ENCODE assay signal across 14 mouse cellular contexts in the genomic region with DNA sequence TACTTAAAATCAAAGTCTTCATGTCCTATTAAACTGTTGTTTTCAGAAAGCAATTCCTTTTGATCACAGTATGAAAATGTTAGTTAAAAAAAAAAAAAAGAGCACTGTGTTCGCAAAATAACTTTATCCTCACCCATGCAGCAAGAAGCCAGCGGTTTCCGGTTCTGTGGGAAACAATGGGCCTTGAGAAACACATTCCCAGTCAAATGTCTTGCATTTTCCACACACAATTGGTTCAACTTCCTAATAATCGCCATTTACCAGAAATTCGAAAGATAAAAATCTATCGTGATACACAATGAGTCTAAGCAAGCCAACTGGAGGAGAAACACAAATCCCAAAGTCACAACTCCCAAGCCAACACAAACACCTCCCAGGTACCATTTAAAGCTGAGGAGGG. TPM values are rescaled to one million over a fixed set of nuclear protein-coding genes. Genes with fewer than 3 reads are reported as not detected.
A peak's percentile ranks its signal among the peaks of the same experiment; 100 is the strongest.
DNase-seq lines count a peak whose midpoint lies in the region; ATAC-seq and TF ChIP-seq lines count a peak whose summit lies in the region.
"Had no signal": no experiment of that assay in that cellular context is flagged by ENCODE, and none has a peak within 500 bp of the region (broad histone marks: within the 10 kb centered on the region; RNA-seq: fewer than 3 reads in every experiment).

No protein-coding gene starts in this region.

- no peak for TF ChIP-seq POLR2A in MEL (IDR thresholded peaks at IDR 0.05; ENCODE audit: control insufficient read depth in 1 of 2, insufficient read depth in 1 of 2, low read depth in 1 of 2, low read length in 2 of 2, poor library complexity in 1 of 2)

- H3K79me2 ChIP-seq in MEL (ENCODE audit: control insufficient read depth, insufficient read depth, low read length, poor library complexity) = peaks cover 15% of the 10 kb centered on the region

- no peak for TF ChIP-seq CTCF in MEL (IDR thresholded peaks at IDR 0.05 in 2 of 3, conservative IDR thresholded peaks at IDR 0.05 in 1 of 3; ENCODE audit: control insufficient read depth in 1 of 3, insufficient read depth in 1 of 3, low read depth in 2 of 3, low read length in 3 of 3, poor library complexity in 1 of 3, severe bottlenecking in 1 of 3)
- TF ChIP-seq CTCF in kidney, postnatal 0 days (IDR thresholded peaks at IDR 0.05; ENCODE audit: low read depth) = no peak

- no peaks in the 10 kb centered on the region for H3K36me3 ChIP-seq in heart, embryonic 10.5 days
- H3K36me3 ChIP-seq in MEL (ENCODE audit: control insufficient read depth in 1 of 2, insufficient read depth in 2 of 2, low read length in 2 of 2) = peaks cover 0 to 44% of the 10 kb centered on the region in 2 experiments; a peak in 3 of 4 replicates
- no peaks in the 10 kb centered on the region for H3K36me3 ChIP-seq in heart, embryonic 14.5 days (ENCODE audit: control insufficient read depth, insufficient read depth, low read length)
- no peaks in the 10 kb centered on the region for H3K36me3 ChIP-seq in kidney, postnatal 0 days (ENCODE audit: insufficient read depth, low read length)
- H3K36me3 ChIP-seq in embryonic facial prominence, embryonic 10.5 days (replicated peaks) = no peaks in the 10 kb centered on the region
- H3K36me3 ChIP-seq in midbrain, embryonic 16.5 days (ENCODE audit: control insufficient read depth, insufficient read depth, low read length) = no peaks in the 10 kb centered on the region
- H3K36me3 ChIP-seq: embryonic facial prominence, embryonic 13.5 days; hindbrain, embryonic 12.5 days had no signal

- TF ChIP-seq EP300 in MEL (IDR thresholded peaks at IDR 0.05; ENCODE audit: low read depth in 1 of 2, low read length in 2 of 2) = no peak

- no peak for TF ChIP-seq RAD21 in MEL (IDR thresholded peaks at IDR 0.05; ENCODE audit: low read depth, low read length)

- 60% methylated on average over 6 of the region's 6 CpGs for WGBS in heart, embryonic 10.5 days
- WGBS in heart, embryonic 14.5 days = 60% methylated on average over 6 of the region's 6 CpGs
- WGBS in kidney, postnatal 0 days = 70% methylated on average over 6 of the region's 6 CpGs
- WGBS in embryonic facial prominence, embryonic 10.5 days = 82% methylated on average over 6 of the region's 6 CpGs
- 88% methylated on average over 6 of the region's 6 CpGs for WGBS in midbrain, embryonic 16.5 days

- 0 out of 2 replicates have a peak overlapping the region, but pooled peaks have one; percentile 47 for H3K27ac ChIP-seq in heart, embryonic 10.5 days
- H3K27ac ChIP-seq in MEL (ENCODE audit: control insufficient read depth, low read depth, low read length) = no peak overlapping the region
- H3K27ac ChIP-seq in heart, embryonic 14.5 days (replicated peaks in 1 of 2; ENCODE audit: control insufficient read depth in 1 of 2, insufficient read depth in 1 of 2, low read depth in 2 of 2, low read length in 2 of 2) = peak overlapping the region; percentile 41 to 85; a peak in 2 of 4 replicates
- H3K27ac ChIP-seq in kidney, postnatal 0 days = peak overlapping the region; percentile 75
- no peak overlapping the region for H3K27ac ChIP-seq in embryonic facial prominence, embryonic 10.5 days (replicated peaks)
- H3K27ac ChIP-seq in midbrain, embryonic 16.5 days (ENCODE audit: low read length) = no peak overlapping the region
- H3K27ac ChIP-seq: embryonic facial prominence, embryonic 13.5 days; hindbrain, embryonic 12.5 days had no signal

- no peak overlapping the region for H3K4me3 ChIP-seq in heart, embryonic 10.5 days
- no peak overlapping the region for H3K4me3 ChIP-seq in MEL (ENCODE audit: control insufficient read depth in 1 of 2, insufficient read depth in 1 of 2, low read depth in 2 of 2, low read length in 2 of 2)
- H3K4me3 ChIP-seq in heart, embryonic 14.5 days (ENCODE audit: control insufficient read depth in 1 of 2, insufficient read depth in 1 of 2, low read depth in 1 of 2, low read length in 2 of 2) = no peak overlapping the region
- H3K4me3 ChIP-seq in kidney, postnatal 0 days (replicated peaks; ENCODE audit: low read depth, low read length) = no peak overlapping the region
- no peak overlapping the region for H3K4me3 ChIP-seq in embryonic facial prominence, embryonic 10.5 days
- no peak overlapping the region for H3K4me3 ChIP-seq in midbrain, embryonic 16.5 days (ENCODE audit: low read depth, low read length)
- H3K4me3 ChIP-seq: embryonic facial prominence, embryonic 13.5 days; hindbrain, embryonic 12.5 days; left cerebral cortex, adult 2 months had no signal

- DNase-seq in heart, embryonic 10.5 days (ENCODE audit: low spot score) = no peak
- DNase-seq in heart, postnatal 4 days = no peak
- DNase-seq in MEL (ENCODE audit: low read depth, low spot score) = no peak
- DNase-seq in kidney, postnatal 0 days (ENCODE audit: low spot score) = no peak
- DNase-seq in embryonic facial prominence, embryonic 10.5 days (ENCODE audit: low spot score) = no peak
- DNase-seq: cerebellum, adult 11 months; lung, adult 2 months; retina, postnatal 1 day had no signal

- no peaks in the 10 kb centered on the region for H3K27me3 ChIP-seq in heart, embryonic 10.5 days (ENCODE audit: insufficient read depth, poor library complexity, severe bottlenecking)
- H3K27me3 ChIP-seq in MEL (ENCODE audit: control insufficient read depth in 1 of 2, insufficient read depth in 2 of 2, low read length in 2 of 2) = no peaks in the 10 kb centered on the region
- no peaks in the 10 kb centered on the region for H3K27me3 ChIP-seq in heart, embryonic 14.5 days (ENCODE audit: control insufficient read depth, insufficient read depth, low read length)
- no peaks in the 10 kb centered on the region for H3K27me3 ChIP-seq in kidney, postnatal 0 days (ENCODE audit: insufficient read depth, low read length)
- no peaks in the 10 kb centered on the region for H3K27me3 ChIP-seq in embryonic facial prominence, embryonic 10.5 days (replicated peaks; ENCODE audit: low read depth, poor library complexity, severe bottlenecking)
- no peaks in the 10 kb centered on the region for H3K27me3 ChIP-seq in midbrain, embryonic 16.5 days (ENCODE audit: control insufficient read depth, insufficient read depth, low read depth, low read length)
- H3K27me3 ChIP-seq: embryonic facial prominence, embryonic 13.5 days; hindbrain, embryonic 12.5 days had no signal

- no peak overlapping the region for H3K4me2 ChIP-seq in heart, embryonic 14.5 days (ENCODE audit: low read length)
- no peak overlapping the region for H3K4me2 ChIP-seq in kidney, postnatal 0 days (ENCODE audit: low read length)
- H3K4me2 ChIP-seq in midbrain, embryonic 16.5 days (ENCODE audit: low read length) = no peak overlapping the region
- H3K4me2 ChIP-seq: embryonic facial prominence, embryonic 13.5 days; hindbrain, embryonic 12.5 days had no signal

- H3K4me1 ChIP-seq in heart, embryonic 10.5 days = peaks cover 76% of the 10 kb centered on the region
- H3K4me1 ChIP-seq in MEL (ENCODE audit: control insufficient read depth in 1 of 2, insufficient read depth in 2 of 2, low read length in 2 of 2) = peaks cover 32 to 48% of the 10 kb centered on the region in 2 experiments
- H3K4me1 ChIP-seq in heart, embryonic 14.5 days (ENCODE audit: control insufficient read depth in 2 of 2, insufficient read depth in 2 of 2, low read length in 2 of 2) = peaks cover 52 to 71% of the 10 kb centered on the region in 2 experiments
- H3K4me1 ChIP-seq in kidney, postnatal 0 days (replicated peaks; ENCODE audit: insufficient read depth, low read length) = peaks cover 13% of the 10 kb centered on the region
- H3K4me1 ChIP-seq in embryonic facial prominence, embryonic 10.5 days = peaks cover 37% of the 10 kb centered on the region
- peaks cover 15% of the 10 kb centered on the region for H3K4me1 ChIP-seq in midbrain, embryonic 16.5 days (ENCODE audit: control insufficient read depth, insufficient read depth, low read length)

- ATAC-seq in heart, embryonic 14.5 days (ENCODE audit: insufficient number of reproducible peaks, insufficient read depth, low FRiP score, low read depth) = no peak
- no peak for ATAC-seq in kidney, postnatal 0 days (replicated peaks; ENCODE audit: low FRiP score, low read depth)
- no peak for ATAC-seq in midbrain, embryonic 16.5 days
- ATAC-seq: activated CD4-positive, CD25-positive, alpha-beta regulatory T cell, adult 4 months had no signal

- H3K9me3 ChIP-seq in heart, embryonic 10.5 days = no peaks in the 10 kb centered on the region
- H3K9me3 ChIP-seq in MEL (replicated peaks; ENCODE audit: insufficient read depth, low read length) = no peaks in the 10 kb centered on the region
- H3K9me3 ChIP-seq in heart, embryonic 14.5 days (ENCODE audit: control insufficient read depth, low read length) = no peaks in the 10 kb centered on the region
- H3K9me3 ChIP-seq in kidney, postnatal 0 days (replicated peaks; ENCODE audit: low read length) = no peaks in the 10 kb centered on the region
- H3K9me3 ChIP-seq in embryonic facial prominence, embryonic 10.5 days = no peaks in the 10 kb centered on the region
- no peaks in the 10 kb centered on the region for H3K9me3 ChIP-seq in midbrain, embryonic 16.5 days (replicated peaks; ENCODE audit: control insufficient read depth, low read length, poor library complexity, severe bottlenecking)
- H3K9me3 ChIP-seq: embryonic facial prominence, embryonic 13.5 days; hindbrain, embryonic 12.5 days had no signal

- H3K9ac ChIP-seq in MEL (ENCODE audit: control insufficient read depth, low read depth, low read length, poor library complexity, severe bottlenecking) = no peak overlapping the region
- H3K9ac ChIP-seq in heart, embryonic 14.5 days (ENCODE audit: low read length) = no peak overlapping the region
- H3K9ac ChIP-seq in kidney, postnatal 0 days (ENCODE audit: low read depth, low read length) = no peak overlapping the region
- no peak overlapping the region for H3K9ac ChIP-seq in midbrain, embryonic 16.5 days (ENCODE audit: low read depth, low read length)
- H3K9ac ChIP-seq: embryonic facial prominence, embryonic 13.5 days; hindbrain, embryonic 12.5 days had no signal

TF ChIP-seq in MEL, 35 proteins besides CTCF, POLR2A, EP300 and RAD21 (continues in another document):
- TF ChIP-seq GATA1 (IDR thresholded peaks at IDR 0.05; ENCODE audit: low read depth, low read length) (no peak), ZNF384 (IDR thresholded peaks at IDR 0.05; ENCODE audit: low read depth, low read length) (peak; percentile 35; the same call in 1 of the 2 replicates), MXI1 (IDR thresholded peaks at IDR 0.05; ENCODE audit: low read depth, low read length) (no peak)

RNA-seq across cellular contexts. Expression of a gene that starts 27.0 kb away (rescaled TPM):
- 27.7 and 32.6 TPM in 2 replicates for polyA plus RNA-seq in heart, embryonic 10.5 days (2016; fragmentation: Nextera tagmentation; extraction: Ambion mirVana)
- total RNA-seq in heart, postnatal 4 days (2021) = 10 to 100 TPM; 57.0 to 57.9 TPM
- 18.8 and 21.5 TPM in 2 replicates for total RNA-seq in MEL (2012; rRNA removed)
- polyA plus RNA-seq in MEL (2012; ENCODE audit: insufficient read depth in 1 of 2, insufficient read length in 2 of 2, low read depth in 1 of 2, low replicate concordance in 2 of 2, missing spikeins in 1 of 2) = 100 to 1,000 TPM in 1 of 2 experiments, 10 to 100 TPM in 1; 39.7 to 188 TPM
- 30.5 and 35.0 TPM in 2 replicates for polyA plus RNA-seq in heart, embryonic 14.5 days (2014; fragmentation: Nextera tagmentation; extraction: Ambion mirVana)
- 20.6 and 22.6 TPM in 2 replicates for polyA plus RNA-seq in kidney, postnatal 0 days (2015; fragmentation: Nextera tagmentation; extraction: Ambion mirVana)
- polyA plus RNA-seq in embryonic facial prominence, embryonic 10.5 days (2016; fragmentation: Nextera tagmentation; extraction: Ambion mirVana) = 24.3 and 25.1 TPM in 2 replicates
- polyA plus RNA-seq in midbrain, embryonic 16.5 days (2015; fragmentation: Nextera tagmentation; extraction: Ambion mirVana) = 40.0 and 47.5 TPM in 2 replicates

Comparison
In these comparisons a context has a peak if more than half of its experiments do, and no peak if none do; other contexts are left out.
1. H3K27ac ChIP-seq: peak in heart, embryonic 10.5 days (single experiment), heart, embryonic 14.5 days (2 of 2) and kidney, postnatal 0 days (single experiment); none in MEL (single experiment), embryonic facial prominence, embryonic 10.5 days (single experiment) and midbrain, embryonic 16.5 days (single experiment).